Mouse (Mus musculus) neutrophil, adult 65 days (primary cell): ENCODE measurements around the gene Qrfpr. TPM values are rescaled to one million over a fixed set of nuclear protein-coding genes. Genes with fewer than 3 reads are reported as not detected.

Experiments used
- total RNA-seq: library from RNA; stranded (reverse); gene quantifications from 2 replicates; pipeline ENCODE4 v1.2.4, GENCODE M21; 2023

Qrfpr gene
- not detected in 2 replicates for total RNA-seq

DNA sequence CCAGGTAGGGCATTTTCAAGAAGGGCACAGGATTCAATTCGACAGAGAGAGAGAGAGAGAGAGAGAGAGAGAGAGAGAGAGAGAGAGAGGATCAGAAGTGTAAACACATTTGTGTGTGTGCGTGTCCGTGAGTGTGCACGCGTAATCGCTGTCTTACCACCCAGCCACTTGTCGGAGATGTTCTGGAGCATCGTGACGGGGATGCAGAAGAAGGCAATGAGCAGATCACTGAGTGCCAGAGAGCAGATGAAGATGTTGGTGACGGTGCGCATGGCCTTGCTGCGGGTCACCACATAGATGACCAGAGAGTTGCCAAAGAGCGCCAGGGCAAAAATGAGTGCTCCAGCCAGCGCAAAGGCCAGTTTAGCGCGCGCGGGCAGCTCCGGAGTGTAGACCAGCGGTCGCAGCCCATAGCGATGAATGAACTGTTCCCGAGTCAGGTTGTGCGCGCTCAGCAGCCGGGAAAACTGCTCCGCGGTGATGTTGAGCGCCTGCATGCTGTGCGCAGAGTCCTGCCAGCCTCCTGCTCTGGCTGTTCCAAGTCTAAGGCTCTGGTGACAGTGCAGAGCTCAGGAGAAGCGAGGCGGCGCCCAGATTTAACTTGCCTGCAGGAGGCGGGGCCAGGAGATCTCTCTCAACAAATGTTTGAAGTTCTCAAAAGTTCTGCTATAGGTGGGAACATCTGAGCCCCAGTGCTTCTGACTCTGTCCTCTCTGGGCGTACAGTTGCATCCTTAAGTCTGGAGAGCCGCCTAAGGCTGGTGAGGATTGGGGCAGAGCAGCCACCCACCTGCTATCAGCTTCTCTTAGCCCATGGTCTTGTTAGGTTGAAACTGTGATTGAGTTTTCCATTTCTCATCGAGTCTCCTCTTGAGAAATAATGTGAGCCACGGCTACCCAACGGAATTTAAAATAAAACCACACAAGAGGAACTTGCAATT, at the start of gene Qrfpr:
TSS of gene Qrfpr (minus strand) at position 571 of the 940 bp plus-strand sequence.

DNA sequence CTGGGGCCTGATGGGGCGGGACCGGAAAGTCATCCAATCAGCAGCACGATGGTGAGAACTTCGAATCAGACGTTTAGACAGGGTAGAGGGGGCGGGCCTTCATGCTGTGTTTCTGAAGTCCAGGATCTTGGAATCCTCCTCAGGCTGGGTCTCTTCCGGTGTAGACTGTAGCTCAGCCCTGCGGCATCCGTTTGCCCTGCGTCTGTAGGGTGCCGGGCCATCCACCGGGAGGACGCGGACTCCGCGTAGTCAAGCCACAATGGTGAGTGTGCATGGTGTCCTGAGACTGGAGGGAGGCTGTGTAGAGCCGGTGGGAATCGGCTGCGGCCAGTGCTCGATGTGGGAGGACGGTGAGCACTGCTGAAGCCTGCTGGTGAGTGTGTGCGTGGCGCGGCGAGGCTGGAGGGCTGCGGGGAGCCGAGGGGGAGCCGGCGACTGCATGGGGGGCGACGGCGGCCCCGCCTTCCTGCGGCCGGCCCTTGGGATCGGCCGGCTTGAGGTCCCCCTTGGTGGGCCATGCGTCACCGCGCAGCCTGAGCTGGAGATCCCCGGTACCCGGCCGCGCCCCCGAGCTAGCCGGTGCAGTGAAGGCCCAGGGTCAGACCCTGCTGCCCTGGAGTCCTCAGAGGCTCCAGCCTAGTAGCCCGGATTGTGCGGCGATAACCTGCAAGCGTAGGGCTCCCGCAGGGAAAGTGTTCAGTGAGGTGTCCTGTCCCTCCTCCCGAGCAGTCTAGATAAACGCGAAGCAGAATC, 71.0 kb downstream of the Qrfpr start, which contains the start of gene D3Ertd254e:
TSS of gene D3Ertd254e (plus strand) at position 84 of the 753 bp plus-strand sequence.

Other genes starting within 250 kb of the Qrfpr start
- 3.3 and 5.1 TPM in 2 replicates for gene Mccc1, start 221.6 kb downstream of the Qrfpr start, total RNA-seq
- not detected in 2 replicates for gene Ccdc144b, start 168.8 kb downstream of the Qrfpr start, total RNA-seq
- gene Acad9, start 156.3 kb downstream of the Qrfpr start, total RNA-seq, result 21.2 and 32.5 TPM in 2 replicates
- 0.98 and 1.5 TPM in 2 replicates for gene D3Ertd254e, start 71.3 kb downstream of the Qrfpr start, total RNA-seq